Mouse (Mus musculus) cerebellum, adult (tissue): ENCODE measurements around the gene Snx25.
"Not testable (repeated sequence)": the region's sequence is repeated elsewhere in the genome, so short reads cannot be mapped to it uniquely, and the experiment has no call there.

Experiments
- ATAC-seq: cut with Nextera tagmentation; 2 replicates; pipeline ENCODE4 v1.9.2; 2017; ENCODE audit warnings: mild to moderate bottlenecking, moderate library complexity, mixed read lengths; ENCODE audit not compliant: insufficient number of reproducible peaks, low FRiP score, low TSS enrichment

Snx25 gene

DNA sequence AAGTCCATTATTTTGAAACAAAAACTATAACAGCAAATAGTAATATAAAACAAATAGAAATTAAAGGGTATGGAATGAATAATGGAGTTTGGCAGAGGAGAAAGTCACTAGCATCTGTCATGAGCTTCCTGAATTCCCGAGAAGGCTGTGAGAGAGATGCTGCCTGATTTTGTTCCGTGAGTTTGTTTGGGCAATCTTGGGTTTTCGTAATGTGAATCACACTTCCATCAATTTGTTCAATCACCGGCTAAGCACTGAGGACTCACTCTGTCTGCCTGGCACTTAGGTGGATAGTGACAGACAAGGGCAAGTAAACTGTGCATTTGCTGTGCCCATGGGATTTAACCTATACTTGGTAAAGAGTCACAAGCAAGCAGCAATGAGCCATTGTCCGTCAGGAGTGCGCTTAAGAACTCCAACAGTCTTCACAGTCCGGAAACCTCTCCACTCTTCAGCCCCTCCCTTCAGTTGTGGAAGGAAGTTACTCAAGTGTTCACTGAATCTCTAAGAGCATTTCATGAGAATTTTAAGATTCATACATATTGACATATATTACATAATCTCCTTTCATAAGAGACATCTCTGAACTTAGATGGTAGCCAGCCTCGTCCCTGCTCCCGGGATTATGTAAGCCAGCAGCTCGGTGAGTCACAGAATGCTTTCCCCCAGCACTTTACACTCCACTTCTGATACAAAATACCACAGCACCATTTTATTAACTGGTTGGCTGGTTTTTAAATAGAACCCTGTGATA lies 13.9 kb downstream of the Snx25 start:
- ATAC-seq, result no peak

- no peak for ATAC-seq
These were observed 14.6 kb downstream of the Snx25 start for GRCm38 (mm10) chr8:46137336-46137735.

- ATAC-seq, result not testable (repeated sequence)
These were observed 16.4 kb downstream of the Snx25 start for GRCm38 (mm10) chr8:46135546-46135945.

- no peak for ATAC-seq
These were observed 21.5 kb downstream of the Snx25 start for GRCm38 (mm10) chr8:46130426-46130825.

DNA sequence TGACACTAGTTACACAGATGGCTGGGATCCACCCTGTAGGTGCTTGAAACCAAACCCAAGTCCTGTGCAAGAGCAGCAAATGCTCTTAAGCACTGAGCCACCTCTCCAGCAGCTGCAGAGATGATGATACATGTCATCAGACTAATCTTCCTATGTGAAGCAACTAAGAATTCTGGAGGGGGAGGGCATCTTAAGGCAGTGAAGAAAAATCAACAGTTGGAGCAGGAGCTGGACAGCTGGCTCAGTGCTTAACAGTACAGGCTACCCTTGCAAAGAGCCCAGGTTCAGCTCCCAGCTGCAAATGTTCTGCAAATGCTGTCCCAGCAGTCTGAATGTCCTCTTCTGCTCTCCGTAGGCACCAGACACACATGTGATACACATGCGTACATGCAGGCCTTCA lies 29.5 kb downstream of the Snx25 start:
- no peak for ATAC-seq

DNA sequence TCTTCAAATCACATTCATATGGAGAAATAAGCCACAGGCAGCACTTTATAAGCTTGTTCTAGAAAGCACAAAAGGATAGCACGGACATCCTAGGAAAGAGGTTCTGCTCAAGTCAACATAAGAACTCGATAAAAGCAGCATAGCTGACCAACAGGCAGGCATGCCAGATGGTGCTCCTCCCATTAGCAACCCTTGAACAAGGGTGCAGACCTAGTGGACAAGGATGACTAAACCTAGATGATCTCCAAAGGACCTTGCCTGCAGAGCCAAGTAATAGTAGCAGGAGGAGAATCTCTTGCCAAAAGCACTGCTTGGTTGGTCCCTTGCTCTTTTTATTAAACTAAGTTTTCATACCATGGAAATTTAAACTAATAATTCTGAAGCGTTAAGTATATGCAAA lies 32.8 kb downstream of the Snx25 start:
- ATAC-seq, result no peak

DNA sequence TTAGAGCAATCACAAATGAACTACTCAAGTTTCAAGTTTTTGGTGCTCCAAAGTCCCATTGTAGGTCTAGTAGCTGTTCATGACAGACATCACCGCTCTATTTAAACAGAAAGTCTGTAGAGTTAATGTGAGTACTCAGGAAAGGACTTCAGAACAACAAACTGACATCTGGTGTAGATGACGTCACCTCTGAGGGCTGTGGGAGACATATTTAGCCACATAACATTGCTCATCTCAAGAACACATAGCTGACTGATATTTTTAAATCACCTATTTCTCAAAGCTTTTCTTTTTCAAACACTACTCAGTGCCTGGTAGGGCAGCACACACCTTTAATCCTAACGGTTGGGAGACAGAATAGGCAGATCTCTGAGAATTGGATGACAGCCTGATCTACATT lies 34.8 kb downstream of the Snx25 start:
- no peak for ATAC-seq

DNA sequence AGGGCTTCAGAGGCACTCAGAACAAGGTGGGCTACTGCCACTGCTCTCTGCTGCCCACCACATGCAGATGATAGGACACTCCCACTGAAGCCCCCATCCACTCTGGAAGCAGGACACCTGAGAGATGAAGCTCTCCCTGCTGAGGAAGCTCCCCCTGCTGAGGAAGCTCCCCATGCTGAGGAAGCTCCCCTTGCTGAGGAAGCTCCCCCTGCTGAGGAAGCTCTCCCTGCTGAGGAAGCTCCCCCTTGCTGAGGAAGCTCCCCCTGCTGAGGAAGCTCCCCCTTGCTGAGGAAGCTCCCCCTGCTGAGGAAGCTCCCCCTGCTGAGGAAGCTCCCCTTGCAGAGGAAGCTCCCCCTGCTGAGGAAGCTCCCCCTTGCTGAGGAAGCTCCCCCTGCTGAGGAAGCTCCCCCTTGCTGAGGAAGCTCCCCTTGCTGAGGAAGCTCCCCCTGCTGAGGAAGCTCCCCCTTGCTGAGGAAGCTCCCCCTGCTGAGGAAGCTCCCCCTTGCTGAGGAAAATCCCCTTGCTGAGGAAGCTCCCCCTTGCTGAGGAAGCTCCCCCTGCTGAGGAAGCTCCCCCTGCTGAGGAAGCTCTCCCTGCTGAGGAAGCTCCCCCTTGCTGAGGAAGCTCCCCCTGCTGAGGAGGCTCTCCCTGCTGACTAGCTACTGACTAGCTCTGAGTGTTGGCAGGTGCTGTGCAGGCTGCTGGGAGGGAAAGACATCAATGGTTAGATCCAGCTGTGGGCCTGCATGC lies 38.4 kb downstream of the Snx25 start:
- ATAC-seq, result not testable (repeated sequence)

- ATAC-seq, result no peak
These were observed 44.3 kb downstream of the Snx25 start for GRCm38 (mm10) chr8:46107690-46108089.

- ATAC-seq, result no peak
These were observed 48.5 kb downstream of the Snx25 start for GRCm38 (mm10) chr8:46103434-46103833.

- peak; percentile 61; the same call in 1 of the 2 replicates for ATAC-seq
These were observed 59.1 kb downstream of the Snx25 start for GRCm38 (mm10) chr8:46092667-46093360.

GRCm38 (mm10) chr8:46083141-46083540 lies 68.8 kb downstream of the Snx25 start:
- no peak for ATAC-seq

DNA sequence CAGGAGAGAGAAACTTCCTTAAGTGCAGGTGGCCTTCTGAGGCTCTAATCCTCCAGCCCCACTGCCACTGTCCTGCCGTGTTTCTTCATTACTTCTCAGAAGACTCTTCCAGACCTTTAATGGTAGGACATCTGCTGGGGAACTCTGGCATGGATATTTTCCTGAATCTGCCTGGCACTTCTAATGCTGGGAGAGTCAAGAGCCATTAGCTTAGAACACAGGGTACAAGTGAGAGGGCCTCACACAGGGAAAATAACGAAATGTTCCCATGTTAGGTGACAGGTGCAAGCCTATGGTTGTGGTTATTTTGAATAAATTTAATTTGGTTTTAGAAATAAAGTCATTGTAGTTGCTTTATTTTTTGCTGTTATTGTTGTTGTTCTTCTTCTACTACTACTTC lies 70.9 kb downstream of the Snx25 start:
- ATAC-seq, result no peak

- ATAC-seq, result no peak
These were observed 73.1 kb downstream of the Snx25 start for GRCm38 (mm10) chr8:46078866-46079265.

DNA sequence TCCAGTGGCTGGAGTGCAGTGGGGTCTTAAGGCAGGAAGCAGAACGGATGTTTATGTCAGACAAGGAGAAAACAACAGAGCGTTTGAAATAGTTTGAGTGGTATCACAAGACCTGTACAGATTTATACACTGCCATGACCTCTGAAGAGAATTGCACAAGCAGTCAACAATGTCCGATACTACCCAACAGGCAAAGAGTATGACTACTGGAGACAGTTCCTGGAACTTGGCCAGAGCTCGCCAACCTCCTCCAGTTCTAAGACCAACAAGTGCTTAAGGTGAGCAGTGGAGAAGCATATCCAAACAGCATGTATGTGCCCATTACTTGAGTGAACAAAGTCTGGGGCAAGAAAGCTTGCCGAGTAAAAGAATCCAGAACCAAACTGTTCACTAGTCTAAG lies 76.7 kb downstream of the Snx25 start:
- ATAC-seq, result no peak

DNA sequence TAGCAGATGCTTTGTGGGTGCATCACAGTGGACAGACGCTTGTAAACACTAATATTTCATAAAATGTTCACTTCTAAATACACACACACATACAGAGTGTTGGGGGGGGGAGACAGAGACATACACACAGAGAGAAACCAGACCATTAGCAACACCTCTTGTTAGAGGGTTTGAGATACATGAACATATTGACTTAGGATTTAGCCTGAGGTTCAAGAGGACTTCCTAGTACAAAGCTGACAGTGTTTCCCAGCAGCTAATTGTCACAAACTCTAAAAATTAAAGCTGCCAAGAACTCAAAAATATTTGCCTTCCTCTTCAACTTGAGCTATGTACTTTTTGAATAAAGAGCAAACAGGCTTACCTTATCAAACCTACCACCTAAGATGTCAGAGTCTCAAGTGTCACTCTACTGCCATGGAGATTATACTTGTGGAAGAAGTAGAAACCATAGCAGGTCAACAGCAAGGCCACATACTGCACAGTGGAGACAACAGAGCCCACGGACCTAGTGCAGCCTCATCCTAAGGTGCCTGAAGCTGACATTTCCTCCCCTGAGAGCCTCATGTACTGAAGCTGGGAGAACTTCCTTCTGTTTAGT lies 78.3 kb downstream of the Snx25 start:
- ATAC-seq, result no peak

DNA sequence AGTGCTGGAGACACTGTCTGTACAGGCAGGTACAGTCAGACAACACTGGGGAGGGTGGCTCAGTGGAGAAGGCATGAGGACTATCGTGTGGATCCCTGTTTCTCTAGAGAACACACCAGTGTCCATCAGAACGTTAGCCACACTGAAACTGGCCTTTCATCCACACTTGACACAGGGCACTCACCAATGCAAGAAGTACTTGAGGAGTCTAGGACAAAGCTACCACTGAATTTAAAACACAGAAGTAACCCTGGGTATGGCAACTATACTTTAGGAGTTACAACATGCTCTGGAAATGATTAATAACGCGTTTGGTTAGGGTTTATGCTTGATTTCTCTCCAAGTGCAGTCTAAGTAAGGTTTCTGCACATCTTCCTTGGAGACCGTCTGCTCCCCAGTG lies 79.2 kb downstream of the Snx25 start:
- no peak for ATAC-seq

- ATAC-seq, result no peak
These were observed 111.7 kb downstream of the Snx25 start for GRCm38 (mm10) chr8:46040260-46040659.

DNA sequence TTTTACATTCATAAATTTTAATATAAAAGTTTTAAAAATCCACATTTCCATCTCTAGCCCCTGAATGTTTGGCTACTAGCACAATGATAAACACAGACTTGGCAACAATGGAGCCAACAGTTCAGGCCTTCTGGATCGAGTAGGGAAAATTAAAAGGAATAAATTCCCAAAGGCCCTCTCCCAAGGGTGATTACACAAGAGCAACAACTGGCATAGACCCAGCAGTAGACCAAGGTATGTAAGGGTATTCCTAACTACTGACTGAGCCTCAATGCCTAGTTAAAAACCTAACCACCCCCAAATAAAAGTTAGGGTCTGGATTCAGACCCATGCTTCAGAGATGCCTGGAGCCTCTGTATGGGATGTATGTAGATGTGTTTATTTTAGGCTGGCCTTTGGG lies 112.3 kb downstream of the Snx25 start:
- ATAC-seq, result no peak

GRCm38 (mm10) chr8:46036217-46036616 lies 115.7 kb downstream of the Snx25 start:
- ATAC-seq, result no peak

DNA sequence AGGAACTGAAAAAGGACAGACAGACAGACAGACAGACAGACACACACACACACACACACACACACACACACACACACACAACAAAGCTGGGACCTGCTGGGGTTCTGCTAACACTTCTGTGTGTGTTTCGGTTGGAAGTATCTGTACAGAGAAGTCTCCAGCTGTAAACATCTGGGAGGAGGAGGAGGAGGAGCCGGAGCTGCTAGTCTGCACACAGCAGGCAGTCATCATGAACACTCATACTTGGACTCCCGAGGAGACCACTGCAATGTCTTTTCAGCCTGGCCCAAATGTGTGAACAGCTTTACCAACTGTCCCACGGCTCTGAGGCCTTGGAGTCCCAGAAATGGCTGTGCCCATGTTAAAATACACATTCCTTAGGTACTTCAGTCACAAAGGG lies 127.6 kb downstream of the Snx25 start:
- ATAC-seq, result no peak
